Mouse (Mus musculus) gastrocnemius, postnatal 25 days (tissue): ENCODE data around the gene Manbal. TPM values are rescaled to one million over a fixed set of nuclear protein-coding genes. Genes with fewer than 3 reads are reported as not detected.
"Not testable (repeated sequence)": the region's sequence is repeated elsewhere in the genome, so short reads cannot be mapped to it uniquely, and the experiment has no call there.

Experiments used
- DNase-seq: peaks from one replicate; pipeline ENCODE4 v3.0.0; 2022
- total RNA-seq, 2 experiments: library from RNA; stranded (reverse); gene quantifications; 1 replicate in 1 of 2; 2 replicates in 1 of 2; pipeline ENCODE4 v1.2.3; 2021

The Manbal gene
- total RNA-seq, 2 experiments from 2014 or later, result 12.5 to 15.7 TPM

DNA sequence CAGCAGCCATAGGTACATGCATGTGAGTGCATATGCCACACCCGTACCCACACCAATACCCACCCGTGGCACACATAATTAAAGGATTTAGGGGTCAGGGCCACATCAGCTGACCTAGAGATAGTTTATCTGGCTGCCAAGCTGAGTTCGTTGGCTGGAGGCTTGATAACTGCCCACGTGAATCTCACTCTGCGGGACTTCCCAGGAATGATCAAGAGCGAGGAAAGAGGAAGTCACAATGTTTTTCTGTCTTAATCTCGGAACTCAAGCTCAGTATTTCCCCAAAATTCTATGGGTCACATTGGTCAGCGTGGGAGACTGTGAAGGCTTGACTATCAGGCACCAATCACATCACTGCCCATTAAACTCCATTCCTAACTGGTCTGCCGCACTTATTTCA lies 632 bp upstream of the Manbal start:
- no peak for DNase-seq

DNA sequence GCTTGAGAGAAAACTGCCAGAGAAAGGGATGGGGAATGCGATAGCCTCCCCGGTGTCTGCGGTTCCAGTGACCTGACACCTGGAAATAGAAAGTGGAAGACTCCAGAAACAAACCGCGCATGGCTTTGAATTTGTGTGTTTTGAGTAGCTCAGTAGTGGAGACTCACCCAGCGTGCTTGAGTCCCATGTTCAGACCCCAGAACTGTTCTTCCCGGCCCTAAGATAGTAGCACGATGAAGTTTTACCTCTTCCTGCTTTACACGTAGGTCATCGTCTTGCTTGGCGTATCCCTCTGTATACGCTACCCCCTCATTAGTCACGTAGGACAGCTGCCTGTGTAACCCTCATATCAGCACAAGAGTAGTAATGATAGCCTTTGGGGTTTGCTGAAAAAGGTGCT lies 597 bp downstream of the Manbal start:
- no peak for DNase-seq

GRCm38 (mm10) chr2:157371696-157372095 lies 4.3 kb downstream of the Manbal start:
- peak; percentile 36 for DNase-seq

DNA sequence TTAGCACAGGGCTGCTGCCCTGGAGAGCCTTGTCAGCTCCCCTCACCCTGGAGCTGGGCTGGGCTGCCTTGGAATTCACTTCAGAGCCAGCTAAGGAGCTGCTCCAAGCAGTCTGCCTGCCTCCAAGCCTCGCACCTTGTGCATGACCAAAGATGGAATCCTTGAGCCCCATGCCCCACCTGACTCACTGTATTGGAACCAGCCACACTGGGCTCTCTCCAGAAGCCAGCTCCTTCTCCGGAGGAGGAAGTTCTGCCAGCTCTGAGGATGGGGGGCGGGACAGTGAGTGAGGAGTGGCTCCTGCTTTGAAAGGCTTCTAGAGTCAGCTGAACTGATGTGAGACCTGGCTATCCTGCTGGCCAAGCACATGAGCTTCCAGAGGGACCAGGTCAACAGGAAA lies 6.3 kb downstream of the Manbal start:
- DNase-seq, result peak; percentile 67

DNA sequence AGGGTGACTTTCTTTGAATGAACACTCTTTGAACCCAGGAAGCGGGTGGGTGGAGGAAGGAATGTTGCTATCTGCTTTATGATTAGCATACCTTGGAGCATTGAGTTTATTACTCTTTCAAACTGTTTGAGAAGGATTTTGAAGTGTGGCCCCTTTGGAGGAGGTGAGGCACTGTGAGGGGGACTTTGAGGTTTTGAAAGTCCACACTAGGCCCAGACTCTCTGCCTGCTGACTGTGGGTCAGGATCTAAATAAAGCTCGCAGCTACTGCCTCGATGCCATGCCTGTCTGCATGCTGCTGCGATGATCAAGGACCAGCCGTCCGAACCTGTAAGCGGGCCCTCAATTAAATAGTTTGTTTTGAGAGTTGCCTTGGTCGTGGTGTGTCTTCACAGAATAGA lies 7.7 kb downstream of the Manbal start:
- DNase-seq, result no peak

DNA sequence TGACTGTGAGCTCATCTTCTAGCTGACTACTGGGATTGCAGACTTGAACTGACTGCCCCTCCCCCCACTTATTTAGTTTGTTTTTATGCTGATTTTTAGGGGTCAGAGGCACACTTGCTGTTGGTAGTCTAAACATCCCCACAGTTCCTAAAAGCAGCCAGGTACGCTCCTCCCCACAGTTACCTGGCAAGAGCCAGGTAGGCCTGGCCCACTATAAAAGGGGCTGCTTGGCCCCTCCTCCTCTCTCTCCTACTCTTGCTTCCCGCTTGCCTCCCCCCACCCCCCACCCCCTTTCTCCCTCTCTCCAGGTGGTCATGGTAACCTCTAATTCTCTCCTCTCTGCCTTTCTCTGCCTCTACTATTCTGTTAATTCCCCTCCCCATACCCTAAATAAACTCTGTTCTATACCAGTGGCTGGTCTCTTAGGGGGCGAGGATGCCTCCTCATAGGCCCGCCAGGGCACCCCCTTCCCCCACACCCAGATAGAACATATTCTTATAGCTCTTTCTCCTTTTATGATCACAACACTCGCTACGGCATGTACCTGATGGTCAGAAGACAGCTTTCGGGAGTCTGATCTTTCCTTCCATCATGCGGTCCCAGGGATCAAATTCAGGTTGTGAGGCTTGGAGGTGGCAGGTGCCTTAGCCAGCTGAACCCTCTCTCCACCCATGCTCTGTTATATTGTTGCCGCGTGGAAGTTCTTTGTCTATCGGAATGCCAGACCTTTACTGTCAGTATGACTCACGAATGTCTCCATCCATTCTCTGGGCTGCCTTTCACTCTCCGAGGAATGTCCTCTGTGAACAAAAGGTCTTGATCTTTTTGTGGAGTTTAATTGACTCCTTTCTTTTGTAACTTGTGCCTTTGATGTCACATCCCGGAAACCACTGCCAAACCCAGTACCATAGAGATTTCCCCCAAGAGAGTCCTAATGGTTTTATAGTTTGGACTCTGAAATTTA lies 8.7 kb downstream of the Manbal start:
- no peak for DNase-seq

GRCm38 (mm10) chr2:157376995-157377394 lies 9.6 kb downstream of the Manbal start:
- DNase-seq, result no peak

DNA sequence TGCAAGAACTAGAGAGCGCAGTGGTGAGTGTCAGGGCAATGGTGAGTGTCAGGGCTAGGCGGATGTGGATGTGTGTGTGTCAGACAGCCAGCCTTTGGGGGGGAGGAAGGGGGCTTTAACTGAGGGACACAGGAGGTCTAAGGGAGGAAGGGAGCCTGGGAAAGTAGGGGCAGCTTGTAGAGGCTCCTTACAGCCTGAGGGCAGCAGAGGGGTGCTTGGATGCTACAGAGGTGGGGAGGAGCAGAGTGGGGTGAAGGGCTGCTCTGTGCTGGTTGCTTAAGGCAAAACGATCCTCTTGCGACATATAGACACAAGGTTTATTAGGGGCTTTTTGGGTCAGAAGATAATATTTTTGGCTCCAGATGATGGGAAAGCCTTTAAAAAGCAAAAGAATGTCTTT lies 17.4 kb downstream of the Manbal start:
- no peak for DNase-seq

DNA sequence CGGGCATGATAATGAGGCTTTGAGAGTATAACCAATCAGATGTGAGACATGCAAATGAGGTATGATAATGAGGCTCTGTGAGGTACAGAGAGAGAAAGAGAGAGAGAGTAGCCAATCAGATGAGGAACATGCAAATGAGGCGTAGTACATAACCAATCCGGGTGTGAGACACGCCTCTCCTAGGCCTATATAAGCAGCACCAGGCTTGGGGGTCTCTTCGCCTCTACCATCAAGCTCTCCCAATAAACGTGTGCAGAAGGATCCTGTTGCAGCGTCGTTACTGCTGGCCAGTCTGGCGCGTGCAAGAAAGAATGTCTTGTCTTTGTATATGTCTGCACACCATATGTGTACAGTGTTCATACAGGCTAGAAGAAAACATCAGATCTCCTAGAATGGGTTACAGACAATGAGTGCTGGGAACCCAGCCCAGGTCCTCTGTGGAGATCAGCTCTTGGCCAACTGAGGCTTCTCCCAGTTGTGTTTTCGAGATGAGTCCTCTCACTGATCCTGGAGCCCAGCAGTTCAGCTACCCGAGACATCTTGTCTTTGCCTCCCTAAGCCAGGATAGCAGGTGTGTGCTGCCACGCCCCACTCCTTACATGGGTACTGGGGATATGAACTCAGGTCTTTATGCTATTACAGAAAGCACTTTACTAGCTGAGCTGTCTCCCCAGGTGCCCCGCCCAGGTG lies 21.7 kb downstream of the Manbal start:
- not testable (repeated sequence) for DNase-seq

DNA sequence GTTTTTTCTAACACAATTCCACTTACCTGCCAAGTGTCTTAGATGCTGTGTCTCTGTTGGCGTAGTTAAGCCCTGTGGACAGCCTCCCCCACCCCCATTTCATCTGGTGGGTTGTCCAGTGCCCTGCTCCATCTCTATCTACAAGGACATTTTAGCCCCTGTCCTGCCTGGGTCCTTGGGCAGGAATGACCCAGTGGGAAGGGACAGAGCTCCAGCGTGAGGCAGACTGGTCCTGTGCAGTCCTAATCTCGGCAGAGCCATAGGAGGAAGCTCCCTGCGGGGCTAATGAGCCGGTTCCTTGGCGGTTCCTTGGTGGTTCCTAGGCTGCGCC lies 22.2 kb downstream of the Manbal start:
- DNase-seq, result no peak

GRCm38 (mm10) chr2:157392331-157392730 lies 24.9 kb downstream of the Manbal start:
- no peak for DNase-seq

DNA sequence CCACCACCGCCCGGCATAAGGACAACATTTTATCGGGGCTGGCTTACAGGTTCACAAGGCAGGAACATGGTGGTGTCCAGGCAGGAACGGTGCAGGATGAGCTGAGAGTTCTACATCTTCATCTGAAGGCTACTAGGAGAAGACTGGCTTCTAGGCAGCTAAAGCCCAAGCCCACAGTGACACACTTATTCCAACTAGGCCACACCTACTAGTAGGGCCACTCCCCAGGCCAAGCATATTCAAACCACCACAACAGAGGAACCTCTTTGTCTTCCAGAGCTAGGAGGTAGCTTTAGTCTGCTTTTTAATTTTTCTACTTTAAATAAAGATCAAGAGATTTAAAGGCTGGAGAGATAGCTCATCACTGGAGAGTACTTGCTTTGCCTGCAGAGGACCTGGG lies 26.2 kb downstream of the Manbal start:
- no peak for DNase-seq

GRCm38 (mm10) chr2:157394868-157395267 lies 27.5 kb downstream of the Manbal start:
- DNase-seq, result no peak

DNA sequence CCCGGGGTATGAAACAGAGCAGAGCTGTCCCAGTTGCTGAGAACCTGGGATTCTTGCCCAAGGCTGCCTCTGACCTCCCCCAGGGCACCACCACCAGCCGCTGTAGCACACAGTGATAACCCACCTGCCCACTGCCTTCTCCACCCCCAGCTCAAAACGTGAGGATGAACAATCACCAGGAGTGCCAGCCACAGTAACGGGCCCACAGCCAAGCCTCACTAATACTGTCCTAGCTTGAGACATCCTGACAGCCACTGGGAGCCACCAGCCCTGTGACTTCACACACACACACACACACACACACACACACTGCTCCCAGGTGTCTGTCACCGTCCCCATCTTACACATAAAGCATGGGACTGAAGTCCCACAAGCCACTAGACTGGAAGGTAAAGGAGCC lies 28.0 kb downstream of the Manbal start:
- no peak for DNase-seq

DNA sequence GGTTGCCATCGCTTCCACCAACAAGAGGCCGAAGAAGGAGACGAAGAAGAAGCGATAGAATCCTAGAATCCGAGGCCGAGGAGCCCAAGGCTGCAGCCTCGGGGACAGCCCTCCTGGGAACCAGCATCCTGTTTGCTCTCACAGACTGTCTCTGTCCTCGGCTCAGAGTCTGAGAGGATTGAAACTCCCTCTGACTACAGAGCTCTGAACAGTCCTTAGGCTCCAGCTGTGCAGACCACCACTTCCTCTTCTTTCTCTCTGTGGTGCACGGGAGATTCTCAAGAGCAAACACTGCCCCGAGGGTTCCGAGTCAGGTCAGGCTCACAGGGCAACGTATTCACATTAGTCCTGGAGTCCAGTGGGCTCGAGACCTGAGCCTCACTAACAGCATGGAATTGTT lies 28.6 kb downstream of the Manbal start:
- no peak for DNase-seq

DNA sequence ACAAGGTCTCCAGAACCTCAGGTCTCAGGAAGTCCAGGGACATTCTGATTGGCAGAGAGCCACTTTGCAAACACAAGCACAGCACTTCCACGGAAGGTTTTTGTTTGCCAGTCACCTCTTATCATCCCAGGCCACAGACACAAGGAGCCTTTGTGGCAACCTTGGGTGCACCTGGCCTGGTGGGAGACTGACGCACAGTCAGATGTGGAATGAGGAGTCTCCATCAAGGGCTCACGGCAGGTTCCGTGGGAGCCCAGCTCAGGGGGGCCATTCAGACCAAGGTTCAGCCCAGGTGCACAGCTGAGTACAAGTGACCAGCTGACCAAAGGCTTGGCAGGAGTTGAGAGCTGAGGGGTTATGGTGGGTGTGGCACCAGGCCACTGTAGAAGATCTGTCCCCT lies 30.0 kb downstream of the Manbal start:
- DNase-seq, result no peak

DNA sequence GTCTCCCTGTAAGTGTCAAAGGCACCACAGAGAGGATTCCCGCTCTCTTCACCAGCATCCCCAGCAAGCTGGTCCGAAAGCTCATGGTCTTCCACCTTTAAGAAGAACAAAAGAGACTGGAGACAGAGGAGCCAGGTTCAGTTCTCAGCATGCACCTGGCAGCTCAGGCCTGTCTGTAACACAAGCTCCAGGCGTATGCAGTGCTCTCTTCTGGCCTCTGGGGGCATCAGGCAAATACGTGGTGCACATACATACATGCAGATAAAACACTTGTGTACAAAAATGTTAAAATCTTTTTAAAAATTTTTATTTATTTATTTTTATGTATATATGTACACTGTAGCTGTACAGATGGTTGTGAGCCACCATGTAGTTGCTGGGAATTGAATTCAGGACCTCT lies 31.1 kb downstream of the Manbal start:
- no peak for DNase-seq

DNA sequence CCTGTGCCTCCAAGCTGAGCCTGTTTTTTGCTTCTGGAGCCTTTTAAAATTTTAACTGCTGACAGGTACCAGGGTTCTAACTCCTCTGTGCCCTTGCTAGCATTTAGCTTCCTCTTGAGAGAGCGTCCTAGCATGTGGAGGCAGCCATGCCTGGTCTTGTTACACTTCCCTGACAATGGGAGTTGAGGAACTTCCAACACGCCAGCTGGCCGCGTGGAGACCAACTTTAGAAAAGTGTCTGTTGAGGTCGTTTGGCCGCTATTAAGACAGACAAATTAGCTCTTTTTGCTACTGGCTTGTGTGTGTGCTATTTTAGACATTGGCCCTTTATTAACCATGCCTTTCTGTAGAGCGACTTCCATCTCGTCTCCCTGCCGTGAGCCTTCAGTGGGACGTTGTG lies 32.4 kb downstream of the Manbal start:
- no peak for DNase-seq

GRCm38 (mm10) chr2:157400491-157400890 lies 33.1 kb downstream of the Manbal start:
- DNase-seq, result no peak

DNA sequence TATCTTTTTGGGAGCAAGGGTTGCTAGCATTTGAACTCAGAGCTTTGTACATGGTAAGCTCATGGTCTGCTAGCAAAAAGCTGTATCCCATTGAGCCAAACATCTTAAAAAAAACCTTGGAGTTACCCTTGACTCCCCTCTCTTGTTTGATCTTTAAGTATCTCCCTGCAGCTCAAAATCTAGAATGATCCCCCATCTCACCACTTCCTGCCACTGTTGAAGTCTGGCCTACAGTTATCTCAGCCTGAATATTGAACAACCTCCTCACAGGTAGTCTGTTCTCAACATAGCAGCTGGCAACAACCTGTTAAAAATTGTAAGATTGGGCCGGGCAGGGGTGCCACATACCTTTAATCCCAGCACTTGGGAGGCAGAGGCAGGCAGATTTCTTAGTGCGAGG lies 33.9 kb downstream of the Manbal start:
- no peak for DNase-seq

DNA sequence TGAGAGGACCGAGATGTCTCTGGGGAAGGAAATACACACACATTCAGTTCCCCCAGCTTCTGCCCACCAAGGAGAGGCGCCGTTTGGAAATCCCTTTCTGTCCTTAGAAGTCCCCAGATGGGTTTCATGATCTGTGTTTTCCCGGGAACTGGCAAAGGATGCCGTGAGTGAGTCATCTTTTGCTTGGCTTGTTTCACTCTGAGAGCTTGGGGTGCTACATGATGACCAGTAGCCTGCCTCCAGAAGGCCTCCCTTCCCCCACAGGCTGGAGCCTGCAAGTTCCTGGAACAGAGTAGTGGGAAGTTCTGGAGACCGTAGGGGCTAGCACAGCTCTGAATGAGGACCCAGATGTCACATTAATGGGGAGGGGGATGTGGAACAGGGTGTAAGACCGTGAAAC lies 40.2 kb downstream of the Manbal start:
- peak; percentile 79 for DNase-seq

- DNase-seq, result no peak
Observed at GRCm38 (mm10) chr2:157409793-157410533, 42.6 kb downstream of the Manbal start.

DNA sequence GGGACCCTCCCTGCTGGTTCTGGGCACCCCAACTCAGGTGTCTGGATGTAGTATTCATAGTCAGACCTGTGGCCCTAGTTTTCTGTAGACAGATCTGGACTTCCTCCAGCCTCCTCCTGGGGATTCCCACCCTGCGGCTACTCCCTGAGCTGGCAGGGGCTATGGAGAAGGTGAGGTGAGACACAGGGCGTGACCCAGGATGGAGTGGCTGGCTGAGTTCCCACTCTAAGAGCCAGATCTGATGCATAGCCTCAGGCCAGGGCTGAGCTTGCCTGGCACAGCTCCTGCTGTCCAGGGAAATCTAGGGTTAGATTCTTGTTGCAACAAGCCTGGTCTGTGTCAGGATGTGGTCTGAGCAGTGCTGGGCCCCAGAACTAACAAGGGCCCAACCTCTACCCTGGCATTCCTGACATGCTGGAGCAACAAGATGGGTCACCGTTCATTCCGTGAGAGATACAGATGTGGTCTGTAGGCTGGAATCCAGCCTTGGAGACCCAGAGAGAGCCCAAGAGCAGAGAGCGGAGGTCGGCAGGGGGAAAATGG lies 43.8 kb downstream of the Manbal start:
- DNase-seq, result no peak
